ENCODE assay signal across 21 mouse cellular contexts in the genomic region with DNA sequence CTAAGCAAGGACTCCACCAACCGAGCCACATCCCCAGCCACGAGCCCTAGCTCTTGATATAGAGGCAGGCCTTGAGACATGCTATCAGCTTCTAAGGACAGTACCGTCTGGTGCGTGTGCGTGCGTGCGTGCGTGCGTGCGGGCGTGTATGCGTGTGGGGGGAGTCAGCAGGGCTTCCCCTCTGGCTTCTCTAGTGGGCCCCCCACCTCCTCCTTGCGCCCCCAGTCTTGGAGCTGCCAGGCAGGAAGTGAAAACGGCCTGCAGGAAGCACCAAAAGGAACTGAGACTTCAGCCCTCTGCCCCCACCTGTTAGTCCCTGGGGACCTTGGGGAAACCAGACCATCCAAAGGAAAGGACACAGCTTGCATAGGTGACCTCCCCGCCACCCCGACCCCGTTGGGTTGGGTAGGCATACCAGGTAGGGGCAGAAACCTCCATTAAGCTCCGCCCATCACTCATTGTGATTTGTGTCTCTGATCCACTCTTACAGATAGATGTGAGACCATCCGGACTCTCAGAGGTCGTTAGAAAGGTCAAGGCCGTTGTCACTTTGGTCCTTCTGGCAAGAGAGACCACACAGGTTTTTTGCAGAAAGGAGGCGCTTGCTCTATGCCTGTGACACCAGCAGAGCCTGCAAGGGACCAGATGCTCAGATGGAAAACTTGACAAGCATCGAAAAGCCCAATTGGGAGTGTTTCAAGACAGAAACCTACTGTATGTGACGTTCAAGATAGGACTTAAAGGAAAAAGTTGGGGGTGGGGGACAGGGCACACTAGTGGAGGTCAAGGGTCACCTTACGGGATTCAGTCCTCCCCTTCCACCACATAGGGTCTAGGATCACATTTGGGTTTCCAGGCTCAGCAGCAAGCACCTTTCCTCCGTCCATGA. TPM values are rescaled to one million over a fixed set of nuclear protein-coding genes. Genes with fewer than 3 reads are reported as not detected.
DNase-seq lines count a peak whose midpoint lies in the region; ATAC-seq and TF ChIP-seq lines count a peak whose summit lies in the region.
"Had no signal": no experiment of that assay in that cellular context is flagged by ENCODE, and none has a peak within 500 bp of the region (broad histone marks: within the 10 kb centered on the region; RNA-seq: fewer than 3 reads in every experiment).

No protein-coding gene starts in this region.

- no peak for TF ChIP-seq POLR2A in bone marrow, adult 2 months (IDR thresholded peaks at IDR 0.05; ENCODE audit: borderline replicate concordance, control insufficient read depth, low read depth, low read length)

- 17% methylated on average over 26 of the region's 26 CpGs for WGBS in bone marrow, adult 2 months
- WGBS in hindbrain, embryonic 10.5 days: 79% methylated on average over 26 of the region's 26 CpGs

- no peaks in the 10 kb centered on the region for H3K9me3 ChIP-seq in hindbrain, embryonic 10.5 days
- H3K9me3 ChIP-seq: embryonic facial prominence, embryonic 10.5 days; heart, embryonic 10.5 days; liver, embryonic 15.5 days had no signal

- H3K27ac ChIP-seq in bone marrow, adult 2 months (ENCODE audit: control insufficient read depth, insufficient read depth, low read depth, low read length, poor library complexity): peak overlapping the region; percentile 61
- no peak overlapping the region for H3K27ac ChIP-seq in hindbrain, embryonic 10.5 days
- H3K27ac ChIP-seq: embryonic facial prominence, embryonic 10.5 days; gastrocnemius, adult 2 months; heart, embryonic 10.5 days; liver, embryonic 15.5 days had no signal

- TF ChIP-seq CTCF in bone marrow, adult 2 months (IDR thresholded peaks at IDR 0.05; ENCODE audit: control insufficient read depth, insufficient read depth, low read length): no peak

- peak; percentile 12 for DNase-seq in thymus, postnatal 0 days (ENCODE audit: low spot score)
- DNase-seq in thymus, postnatal 25 days: no peak
- no peak for DNase-seq in hindbrain, embryonic 10.5 days (ENCODE audit: low spot score)
- DNase-seq in kidney, postnatal 36 days: no peak
- no peak for DNase-seq in Muller cell, postnatal 12 days (ENCODE audit: inconsistent ontology term)
- DNase-seq: adrenal gland, postnatal 10 days; cerebellum, adult 9-11 months; gastrocnemius, adult 2 months; kidney, adult 8-10 months; kidney, postnatal 4 days had no signal

- H3K36me3 ChIP-seq in hindbrain, embryonic 10.5 days: no peaks in the 10 kb centered on the region
- H3K36me3 ChIP-seq: embryonic facial prominence, embryonic 10.5 days; heart, embryonic 10.5 days; liver, embryonic 15.5 days had no signal

- H3K4me1 ChIP-seq in bone marrow, adult 2 months (ENCODE audit: control insufficient read depth, insufficient read depth, low read length): peaks cover 5% of the 10 kb centered on the region
- peaks cover 64% of the 10 kb centered on the region for H3K4me1 ChIP-seq in hindbrain, embryonic 10.5 days (replicated peaks)

- H3K27me3 ChIP-seq in hindbrain, embryonic 10.5 days (ENCODE audit: insufficient read depth, poor library complexity, severe bottlenecking): peaks cover 78% of the 10 kb centered on the region

- ATAC-seq in neutrophil, adult 5-6 weeks (ENCODE audit: extremely low read depth, insufficient number of reproducible peaks, low FRiP score, poor library complexity, severe bottlenecking): peak; percentile 59
- ATAC-seq: forebrain, embryonic 16.5 days had no signal

- H3K4me3 ChIP-seq in bone marrow, adult 2 months (replicated peaks; ENCODE audit: control insufficient read depth, low read depth, low read length): no peak overlapping the region
- no peak overlapping the region for H3K4me3 ChIP-seq in hindbrain, embryonic 10.5 days
- H3K4me3 ChIP-seq: embryonic facial prominence, embryonic 10.5 days; erythroblast, embryonic 14.5 days; gastrocnemius, adult 2 months; heart, embryonic 10.5 days; liver, embryonic 15.5 days had no signal

RNA-seq across cellular contexts. Expression of a gene that starts 5.1 kb away (rescaled TPM):
- polyA plus RNA-seq in thymus, postnatal 0 days (2015; fragmentation: Nextera tagmentation; extraction: Ambion mirVana): 0.22 and 0.49 TPM in 2 replicates
- polyA plus RNA-seq in bone marrow, adult 2 months (2011; ENCODE audit: insufficient read depth, insufficient read length, low replicate concordance, missing spikeins): 12.1 and 24.9 TPM in 2 replicates
- total RNA-seq in neutrophil, adult 5-6 weeks (2017): 157 and 160 TPM in 2 replicates
- polyA plus RNA-seq in hindbrain, embryonic 10.5 days (2016; fragmentation: Nextera tagmentation; extraction: Ambion mirVana): 0.18 and 0.46 TPM in 2 replicates
- total RNA-seq: gastrocnemius, adult 2 months had no signal
- polyA plus RNA-seq: limb, embryonic 11.5 days; stomach, embryonic 14.5 days had no signal

RNA-seq across cellular contexts. Expression of a gene that starts 6.4 kb away (rescaled TPM):
- 0.15 and 0.26 TPM in 2 replicates for polyA plus RNA-seq in thymus, postnatal 0 days (2015; fragmentation: Nextera tagmentation; extraction: Ambion mirVana)
- polyA plus RNA-seq in bone marrow, adult 2 months (2011; ENCODE audit: insufficient read depth, insufficient read length, low replicate concordance, missing spikeins): 0.77 and 1.9 TPM in 2 replicates
- 0.58 and 1.1 TPM in 2 replicates for total RNA-seq in neutrophil, adult 5-6 weeks (2017)
- 1.6 and 1.8 TPM in 2 replicates for polyA plus RNA-seq in hindbrain, embryonic 10.5 days (2016; fragmentation: Nextera tagmentation; extraction: Ambion mirVana)
- total RNA-seq: gastrocnemius, adult 2 months; megakaryocyte-erythroid progenitor cell, adult 5-6 weeks had no signal

RNA-seq across cellular contexts. Expression of a gene that starts 25.5 kb away (rescaled TPM):
- polyA plus RNA-seq in thymus, postnatal 0 days (2015; fragmentation: Nextera tagmentation; extraction: Ambion mirVana): 59.3 and 61.5 TPM in 2 replicates
- polyA plus RNA-seq in bone marrow, adult 2 months (2011; ENCODE audit: insufficient read depth, insufficient read length, low replicate concordance, missing spikeins): 19.5 and 21.2 TPM in 2 replicates
- total RNA-seq in neutrophil, adult 5-6 weeks (2017): not detected in 2 replicates
- polyA plus RNA-seq in hindbrain, embryonic 10.5 days (2016; fragmentation: Nextera tagmentation; extraction: Ambion mirVana): 86.2 and 92.6 TPM in 2 replicates
- total RNA-seq: gastrocnemius, adult 2 months had no signal

RNA-seq across cellular contexts. Expression of a gene that starts 33.2 kb away (rescaled TPM):
- not detected in 2 replicates for polyA plus RNA-seq in thymus, postnatal 0 days (2015; fragmentation: Nextera tagmentation; extraction: Ambion mirVana)
- polyA plus RNA-seq in bone marrow, adult 2 months (2011; ENCODE audit: insufficient read depth, insufficient read length, low replicate concordance, missing spikeins): not detected in 2 replicates
- not detected in 2 replicates for total RNA-seq in neutrophil, adult 5-6 weeks (2017)
- polyA plus RNA-seq in hindbrain, embryonic 10.5 days (2016; fragmentation: Nextera tagmentation; extraction: Ambion mirVana): 0.17 and 1.5 TPM in 2 replicates
- total RNA-seq: gastrocnemius, adult 2 months; heart, postnatal 25 days; megakaryocyte-erythroid progenitor cell, adult 5-6 weeks had no signal
- polyA plus RNA-seq: embryonic facial prominence, embryonic 10.5 days; erythroblast, embryonic 14.5 days; heart, embryonic 10.5 days; limb, embryonic 11.5 days; liver, embryonic 15.5 days; stomach, embryonic 14.5 days had no signal

RNA-seq across cellular contexts. Expression of a gene that starts 55.7 kb away (rescaled TPM):
- polyA plus RNA-seq in thymus, postnatal 0 days (2015; fragmentation: Nextera tagmentation; extraction: Ambion mirVana): 0.90 and 1.1 TPM in 2 replicates
- polyA plus RNA-seq in bone marrow, adult 2 months (2011; ENCODE audit: insufficient read depth, insufficient read length, low replicate concordance, missing spikeins): 2.0 TPM in 1 of 2 replicates, not detected in the other
- not detected in 2 replicates for total RNA-seq in neutrophil, adult 5-6 weeks (2017)
- polyA plus RNA-seq in hindbrain, embryonic 10.5 days (2016; fragmentation: Nextera tagmentation; extraction: Ambion mirVana): 72.8 and 111 TPM in 2 replicates
- polyA plus RNA-seq: erythroblast, embryonic 14.5 days had no signal
